Mouse (Mus musculus): ENCODE data around the gene Rapsn.
"Not testable (repeated sequence)": the region's sequence is repeated elsewhere in the genome, so short reads cannot be mapped to it uniquely, and the experiment has no call there.

The Rapsn gene

DNA sequence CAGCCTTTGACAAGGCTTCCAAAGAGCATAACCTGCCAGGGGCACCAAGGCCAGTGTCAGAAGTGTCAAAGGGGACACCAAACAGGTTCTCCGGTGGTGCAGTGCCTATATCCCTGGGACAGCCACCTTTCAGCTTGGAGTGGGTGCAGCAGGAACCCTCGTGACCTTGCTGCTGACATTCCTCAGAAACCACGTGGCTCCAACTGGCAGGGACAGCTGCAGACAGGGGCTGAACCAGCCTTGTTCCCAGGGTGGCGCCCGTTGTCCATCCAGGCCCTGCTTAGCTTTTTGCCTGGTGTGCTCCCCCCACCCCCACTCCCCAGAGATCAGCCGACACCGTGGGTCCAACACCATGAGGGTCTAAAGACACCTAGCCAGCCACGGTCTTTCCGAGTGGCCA, at the start of gene Rapsn:
TSS of gene Rapsn (plus strand) at position 236 of the 400 bp plus-strand sequence.
- no peak for DNase-seq

GRCm38 (mm10) chr2:90986055-90986454, 49.4 kb upstream of the Rapsn start:
- DNase-seq, result no peak

DNA sequence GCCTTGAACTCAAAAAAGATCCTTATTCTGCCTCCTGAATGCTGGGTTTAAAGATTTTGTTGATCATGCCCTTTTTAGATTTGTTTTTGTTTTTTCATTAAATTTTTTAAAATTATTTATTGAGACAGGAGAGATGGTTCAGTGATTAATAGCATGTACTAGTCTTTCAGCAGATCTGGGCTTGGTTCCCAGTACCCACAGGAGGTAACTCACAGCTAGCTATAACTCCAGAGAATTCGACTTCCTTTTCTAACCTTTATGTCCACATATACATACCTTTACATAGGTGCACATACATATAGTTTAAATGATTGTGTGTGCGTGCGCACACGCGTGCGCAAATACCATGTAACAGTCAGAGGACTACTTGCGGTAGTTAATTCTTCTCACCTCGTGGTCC, 26.9 kb upstream of the Rapsn start:
- DNase-seq, result no peak

GRCm38 (mm10) chr2:91013881-91014280, 21.5 kb upstream of the Rapsn start:
- peak; percentile 42 to 51 for DNase-seq

DNA sequence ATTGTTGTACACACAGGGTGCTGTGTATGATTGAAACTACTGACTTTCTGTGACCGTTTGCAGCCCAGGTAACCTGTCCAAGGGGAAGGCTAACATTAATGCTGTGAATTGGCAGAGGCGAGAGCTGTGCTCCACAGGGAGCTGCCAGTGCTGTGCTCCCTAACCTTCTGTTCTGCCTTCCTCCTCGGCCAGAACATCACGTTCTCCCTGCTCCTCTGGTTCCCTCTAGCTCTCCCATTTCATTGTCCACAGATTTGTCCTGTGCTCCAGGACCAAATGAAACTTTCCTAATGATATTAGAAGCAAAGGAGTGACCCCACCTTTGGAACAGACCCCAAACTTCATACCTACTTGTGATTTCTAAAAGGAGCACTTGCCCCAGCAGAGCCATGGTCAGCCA, 20.0 kb upstream of the Rapsn start:
- no peak for DNase-seq

DNA sequence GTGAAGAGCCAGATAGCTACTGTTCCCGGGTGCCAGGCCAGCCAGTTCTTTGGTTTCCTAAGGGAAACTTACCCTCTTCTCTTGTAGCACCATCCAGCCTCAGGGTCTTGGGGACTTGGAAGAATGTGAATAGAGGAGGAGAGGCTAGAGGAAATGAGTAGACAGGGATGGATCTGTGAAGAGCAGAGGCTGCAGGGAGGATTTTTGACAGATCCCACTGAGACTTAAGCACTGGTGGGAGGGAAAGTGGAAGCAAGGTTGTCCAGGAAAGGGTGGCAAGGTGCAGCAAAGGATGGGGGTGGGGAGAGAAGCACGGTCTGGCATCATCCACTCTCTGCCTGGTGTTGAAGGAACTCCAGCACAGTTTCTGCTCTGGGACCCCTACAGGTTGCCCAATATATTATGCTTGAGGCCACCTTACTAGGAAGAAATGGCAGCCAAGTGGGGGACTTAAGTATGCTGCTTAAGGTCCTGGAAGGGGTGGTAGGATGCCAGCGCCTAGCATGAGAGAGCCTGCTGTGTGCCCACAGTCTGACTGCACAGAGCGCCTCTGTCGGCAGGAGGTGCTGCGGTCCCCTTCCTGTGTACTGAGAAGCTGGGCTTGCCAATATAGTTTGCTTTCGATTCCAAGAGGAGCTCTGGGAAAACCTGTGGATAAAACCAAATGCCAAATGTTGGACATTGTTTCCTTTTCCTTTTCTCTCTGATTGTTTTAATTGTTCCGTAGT, 17.2 kb upstream of the Rapsn start:
- no peak for DNase-seq

GRCm38 (mm10) chr2:91019911-91020310, 15.5 kb upstream of the Rapsn start:
- DNase-seq, result no peak

- not testable (repeated sequence) for DNase-seq
Measured at GRCm38 (mm10) chr2:91022266-91022665, 13.2 kb upstream of the Rapsn start.

GRCm38 (mm10) chr2:91023131-91023530, 12.3 kb upstream of the Rapsn start:
- no peak for DNase-seq

DNA sequence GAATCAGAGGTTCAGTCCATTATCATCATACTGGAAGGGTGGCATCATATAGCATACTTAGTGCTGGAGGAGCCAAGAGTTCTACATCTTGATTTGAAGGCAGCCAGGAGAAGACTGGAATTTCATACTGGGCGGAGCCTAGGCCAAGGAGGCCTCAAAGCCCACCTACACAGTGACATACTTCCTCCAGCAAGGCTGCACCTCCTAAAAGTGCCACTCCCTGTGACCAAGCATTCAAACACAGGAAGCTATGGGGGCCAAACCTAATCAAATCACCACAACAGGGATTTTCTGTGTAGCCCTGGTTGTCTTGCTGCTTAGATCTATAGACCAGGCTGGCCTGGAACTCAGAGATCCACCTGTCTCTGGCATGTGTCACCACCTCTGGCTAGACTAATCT, 11.5 kb upstream of the Rapsn start:
- no peak for DNase-seq

DNA sequence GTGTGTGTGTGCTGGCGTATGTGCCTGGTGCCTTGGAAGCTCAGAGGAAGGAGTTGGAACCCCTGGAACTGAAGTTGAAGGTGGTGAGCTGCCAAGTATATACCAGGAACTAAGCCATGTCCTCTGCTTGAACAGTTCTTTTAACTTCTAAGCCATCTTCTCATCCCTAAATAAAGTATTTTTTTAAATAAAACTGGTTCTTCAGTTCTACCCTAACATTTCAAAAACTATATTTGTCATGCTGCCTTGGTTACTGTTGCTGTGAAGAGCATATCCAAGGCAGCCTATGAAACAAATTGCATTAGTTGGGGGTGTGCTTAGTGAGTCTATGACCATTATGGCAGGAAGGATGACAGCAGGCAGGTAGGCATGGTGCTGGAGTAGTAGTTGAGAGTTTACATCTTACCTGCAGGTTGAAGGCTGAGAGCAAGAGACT, 10.3 kb upstream of the Rapsn start:
- DNase-seq, result no peak

DNA sequence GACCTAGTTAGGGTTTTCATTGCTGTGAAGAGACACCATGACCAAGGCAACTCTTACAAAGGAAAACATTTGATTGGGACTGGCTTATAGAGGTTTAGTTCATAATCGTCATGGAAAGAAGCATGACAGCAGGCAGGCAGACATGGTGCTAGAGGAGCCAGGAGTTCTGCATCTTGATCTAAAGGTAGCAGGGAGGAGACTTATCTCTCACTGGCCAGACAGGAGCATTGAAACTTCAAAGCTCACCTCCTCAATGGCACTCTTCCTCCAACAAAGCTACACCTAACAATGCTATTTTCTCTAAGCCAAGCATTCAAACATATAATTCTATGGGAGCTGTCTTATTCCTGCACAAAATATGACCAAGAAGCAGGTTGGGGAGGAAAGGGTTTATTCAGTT, 8.9 kb upstream of the Rapsn start:
- DNase-seq, result no peak

DNA sequence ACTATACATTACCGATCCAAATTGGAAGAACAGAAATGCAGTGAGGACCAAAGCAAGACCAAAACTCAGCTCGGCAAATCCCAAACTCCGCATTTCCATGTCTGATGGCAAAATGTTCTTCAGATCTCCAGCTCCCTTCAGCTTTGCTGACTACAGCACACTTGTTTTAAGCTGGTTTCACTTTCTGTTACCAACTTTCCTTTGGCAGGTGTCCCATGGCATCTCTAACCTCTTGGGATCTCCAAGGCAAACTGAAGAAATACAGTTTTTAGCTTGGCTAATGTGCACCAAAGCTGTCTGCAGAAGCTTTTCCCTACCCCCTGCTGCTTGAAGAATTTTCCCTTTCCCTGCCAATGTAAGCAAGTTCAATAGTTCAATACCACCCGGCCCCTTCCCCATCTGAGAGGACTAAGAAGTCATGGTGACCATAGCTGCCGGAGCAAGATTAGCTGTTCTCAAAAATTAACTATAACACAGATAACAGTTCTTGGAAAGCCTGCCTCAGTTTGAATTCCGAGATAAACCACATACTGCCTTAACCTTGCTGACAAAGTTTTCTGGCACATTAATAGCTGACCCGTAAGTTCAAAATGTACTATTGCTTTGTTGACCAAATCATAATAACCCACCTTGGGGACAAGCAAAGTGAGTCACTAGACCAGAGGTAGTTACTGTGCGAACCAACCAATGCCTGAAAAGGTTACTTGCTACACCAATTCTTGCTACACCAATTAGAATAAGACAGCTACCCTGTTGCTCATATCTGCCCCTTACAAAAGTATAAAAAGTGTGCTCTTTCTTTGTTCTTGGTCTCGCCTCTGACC, 7.8 kb upstream of the Rapsn start:
- no peak for DNase-seq

GRCm38 (mm10) chr2:91031216-91031615, 4.2 kb upstream of the Rapsn start:
- no peak for DNase-seq

DNA sequence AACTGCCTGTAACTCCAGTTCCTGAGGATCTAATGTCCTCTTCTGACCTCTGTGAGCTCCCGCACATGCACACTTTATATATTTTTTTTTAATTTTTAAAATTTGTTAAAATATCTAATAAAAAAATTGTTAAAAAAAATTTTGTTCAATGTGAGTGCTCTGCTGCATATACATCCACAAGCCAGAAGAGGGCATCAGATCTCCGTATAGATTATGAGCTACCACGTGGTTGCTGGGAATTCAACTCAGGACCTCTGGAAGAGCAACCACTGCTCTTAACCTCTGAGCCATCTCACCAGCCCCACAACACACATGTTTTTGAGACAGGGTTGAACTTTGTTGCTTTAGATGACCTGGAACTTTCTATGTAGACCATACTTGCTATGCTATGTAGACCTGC, 2.4 kb upstream of the Rapsn start:
- peak in 1 of 2 experiments; percentile 18 for DNase-seq

DNA sequence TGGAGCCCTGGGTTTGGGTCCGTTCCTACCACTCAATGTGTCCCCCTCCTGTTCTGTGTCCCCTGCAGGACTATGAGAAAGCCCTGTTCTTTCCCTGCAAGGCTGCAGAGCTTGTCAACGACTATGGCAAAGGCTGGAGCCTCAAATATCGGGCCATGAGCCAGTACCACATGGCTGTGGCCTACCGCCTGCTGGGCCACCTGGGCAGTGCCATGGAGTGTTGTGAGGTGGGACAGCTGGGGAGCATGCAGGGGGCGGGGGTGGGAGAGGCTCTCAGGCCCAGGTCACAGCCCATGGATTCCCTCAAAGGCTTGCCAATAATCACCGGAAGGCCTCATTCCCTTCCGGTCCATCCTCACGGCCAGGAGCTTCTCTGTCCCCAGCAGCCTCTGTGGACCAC, 6.4 kb downstream of the Rapsn start:
- no peak for DNase-seq

DNA sequence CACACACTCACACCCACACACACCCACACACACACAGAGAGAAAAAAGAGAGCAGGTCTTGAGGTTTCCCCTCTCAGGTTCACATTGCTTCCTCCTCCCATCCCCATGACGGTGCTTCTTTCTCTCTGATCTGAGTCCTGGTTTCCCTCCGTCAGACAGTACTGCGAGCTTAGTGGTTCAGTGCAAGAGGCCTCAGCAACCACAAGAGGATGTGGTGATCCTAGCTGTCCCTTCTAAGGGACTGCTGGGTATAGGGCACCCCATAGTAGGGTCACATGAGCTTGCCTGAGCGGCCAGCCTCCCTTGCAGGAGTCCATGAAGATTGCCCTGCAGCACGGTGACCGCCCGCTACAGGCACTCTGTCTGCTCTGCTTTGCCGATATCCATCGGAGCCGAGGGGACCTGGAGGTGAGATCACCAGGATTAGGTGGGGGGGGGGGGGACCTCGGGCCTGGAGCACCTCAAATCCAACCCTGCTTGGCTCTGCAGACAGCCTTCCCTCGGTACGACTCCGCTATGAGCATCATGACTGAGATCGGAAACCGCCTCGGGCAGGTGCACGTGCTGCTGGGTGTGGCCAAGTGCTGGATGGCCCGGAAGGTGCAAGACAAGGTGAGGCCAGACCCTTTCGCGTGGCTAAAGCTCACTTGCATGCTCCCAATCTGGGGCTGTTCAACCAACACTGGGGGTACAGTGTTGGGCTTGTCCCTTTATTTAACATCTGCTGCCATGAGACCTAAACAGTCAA, 7.4 kb downstream of the Rapsn start:
- DNase-seq, result no peak

- no peak for DNase-seq
Measured at GRCm38 (mm10) chr2:91044727-91045126, 9.3 kb downstream of the Rapsn start.

GRCm38 (mm10) chr2:91045805-91046204, 10.4 kb downstream of the Rapsn start:
- not testable (repeated sequence) for DNase-seq

- DNase-seq, result no peak
Measured at GRCm38 (mm10) chr2:91047359-91047758, 11.9 kb downstream of the Rapsn start.

DNA sequence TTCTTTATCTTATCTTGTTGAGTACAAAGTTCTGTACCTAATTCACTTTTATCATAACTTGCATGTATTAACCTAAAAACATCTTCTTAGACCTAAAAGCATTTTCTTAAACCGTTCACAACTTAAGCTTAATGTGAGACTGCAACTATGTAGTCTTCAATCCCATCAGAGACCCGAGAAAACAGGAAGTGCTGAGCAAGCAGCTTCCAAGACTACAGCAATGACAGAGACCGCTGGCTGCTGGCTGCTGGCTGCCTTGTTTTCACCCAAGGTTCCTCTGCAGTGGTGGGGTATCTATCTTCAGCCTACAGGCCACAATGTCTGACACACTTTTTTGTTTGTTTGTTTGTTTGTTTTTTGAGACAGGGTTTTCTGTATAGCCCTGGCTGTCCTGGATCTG, 16.5 kb downstream of the Rapsn start:
- DNase-seq, result no peak

DNA sequence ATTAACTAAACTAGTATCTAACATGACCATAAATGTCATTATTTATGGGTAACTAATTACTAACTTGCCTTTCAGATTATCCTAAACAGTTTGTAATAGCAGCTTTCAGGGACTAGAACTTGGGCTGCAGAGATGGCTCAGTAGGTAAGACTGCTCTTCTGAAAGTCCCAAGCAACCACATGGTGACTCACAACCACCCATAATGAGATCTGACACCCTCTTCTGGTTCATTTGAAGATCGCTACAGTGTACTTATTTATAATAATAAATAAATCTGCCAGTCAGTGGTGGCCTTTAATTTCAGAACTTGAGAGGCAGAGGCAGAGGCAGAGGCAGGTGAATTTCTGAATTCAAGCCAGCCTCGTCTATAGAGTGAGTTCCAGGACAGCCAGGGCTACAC, 17.3 kb downstream of the Rapsn start:
- DNase-seq, result peak in 1 of 2 experiments; percentile 17

DNA sequence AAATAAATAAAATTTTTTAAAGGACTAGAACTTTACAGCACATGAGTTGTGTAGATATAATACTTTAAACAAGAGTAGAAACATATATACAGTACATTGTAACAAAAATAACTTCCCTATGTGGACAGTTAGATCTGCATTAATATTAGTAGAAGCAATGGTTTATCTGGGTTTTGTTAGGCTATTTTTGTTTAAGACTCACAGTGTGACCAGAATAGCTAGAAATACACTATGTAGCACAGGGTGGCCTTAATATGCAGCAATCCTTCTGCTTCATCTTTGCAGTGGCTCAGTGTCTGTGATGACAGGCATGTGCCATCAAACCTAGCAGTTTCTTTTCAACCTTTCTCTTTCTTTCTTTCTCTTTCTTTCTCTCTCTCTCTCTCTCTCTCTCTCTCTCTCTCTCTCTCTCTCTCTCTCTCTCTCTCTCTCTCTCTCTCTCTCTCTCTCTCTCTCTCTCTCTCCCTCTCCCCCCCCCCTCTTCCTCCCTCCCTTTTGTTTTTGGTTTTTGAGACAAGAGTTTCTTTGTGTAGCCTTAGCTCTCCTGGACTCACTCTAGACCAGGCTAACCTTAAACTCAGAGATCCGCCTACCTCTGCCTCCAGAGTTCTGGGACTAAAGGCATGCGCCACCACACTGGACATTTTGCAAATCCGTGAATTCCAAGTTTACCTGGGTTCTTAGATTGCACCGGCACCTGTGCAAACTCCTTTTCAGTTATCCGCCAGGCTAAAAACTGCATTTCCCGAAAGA, 17.9 kb downstream of the Rapsn start:
- DNase-seq, result no peak
